Mouse (Mus musculus) CH12.LX (cell line): ENCODE results near the gene Vav2. TPM values are rescaled to one million over a fixed set of nuclear protein-coding genes. Genes with fewer than 3 reads are reported as not detected.
A peak's percentile ranks its signal among the peaks of the same experiment; 100 is the strongest.

Experiments used
- DNase-seq: peaks from one replicate; pipeline ENCODE4 v3.0.0-alpha.2; 2013; ENCODE audit errors: extremely low read depth
- H3K27ac ChIP-seq: 2 replicates; pipeline ENCODE4 v1.5.1; 2012; ENCODE audit warnings: low read depth, mild to moderate bottlenecking, control low read depth, moderate library complexity; ENCODE audit not compliant: insufficient read depth
- H3K27me3 ChIP-seq: replicated peaks from 2 replicates; pipeline ENCODE3; 2012; ENCODE audit warnings: inconsistent platforms
- H3K36me3 ChIP-seq, 2 experiments: replicated peaks in 1 of 2; 2 replicates each; pipeline versions ENCODE3 to v1.6.1; 2012; ENCODE audit warnings: inconsistent platforms in 1 of 2, low read length in 1 of 2, mild to moderate bottlenecking in 1 of 2, mixed read lengths in 1 of 2, moderate library complexity in 1 of 2; ENCODE audit not compliant: control insufficient read depth in 1 of 2, insufficient read depth in 1 of 2
- H3K4me1 ChIP-seq, 2 experiments: 2 replicates each; pipeline ENCODE4 v1.6.1; 2012; ENCODE audit warnings: inconsistent platforms in 1 of 2, moderate library complexity in 1 of 2; ENCODE audit not compliant: insufficient read depth in 2 of 2, control insufficient read depth in 1 of 2
- H3K4me2 ChIP-seq: 2 replicates; pipeline ENCODE4 v1.6.1; 2012; ENCODE audit warnings: low read depth, mild to moderate bottlenecking, control low read depth; ENCODE audit not compliant: poor library complexity, insufficient read depth, severe bottlenecking
- H3K4me3 ChIP-seq, 3 experiments: fragments of 150-350 bp in 1 of 3; sonication (generic) in 1 of 3; replicated peaks in 1 of 3; 2 replicates each; pipeline versions ENCODE3 to v1.5.1; 2011 to 2012; ENCODE audit warnings: low read depth in 2 of 3, low read length in 2 of 3, mild to moderate bottlenecking in 2 of 3, moderate library complexity in 2 of 3, control low read depth in 1 of 3, improper control_type of control experiment in 1 of 3, inconsistent platforms in 1 of 3, mixed read lengths in 1 of 3; ENCODE audit not compliant: poor library complexity in 1 of 3
- H3K79me2 ChIP-seq: replicated peaks from 2 replicates; pipeline ENCODE4 v1.6.1; 2012; ENCODE audit warnings: mild to moderate bottlenecking, moderate library complexity; ENCODE audit not compliant: control insufficient read depth, poor library complexity, insufficient read depth, severe bottlenecking; ENCODE audit errors: extremely low read depth
- H3K9ac ChIP-seq: 2 replicates; pipeline ENCODE4 v1.6.1; 2012; ENCODE audit warnings: low read depth, mild to moderate bottlenecking, control low read depth, moderate library complexity; ENCODE audit not compliant: insufficient read depth
- H3K9me3 ChIP-seq: replicated peaks from 2 replicates; pipeline ENCODE3; 2012; ENCODE audit warnings: low read length, inconsistent platforms, mixed read lengths
- BHLHE40 ChIP-seq: IDR thresholded peaks from 2 replicates; pipeline ENCODE4 v1.6.1; 2011; ENCODE audit warnings: mild to moderate bottlenecking, low read depth, low read length, improper control_type of control experiment
- CHD1 ChIP-seq: IDR thresholded peaks from 2 replicates; pipeline ENCODE4 v1.6.1; 2012; ENCODE audit warnings: low read depth, low read length, improper control_type of control experiment, inconsistent platforms
- CHD2 ChIP-seq: IDR thresholded peaks from 2 replicates; pipeline ENCODE4 v1.6.1; 2011; ENCODE audit warnings: low read length, improper control_type of control experiment
- CTCF ChIP-seq, 2 experiments: IDR thresholded peaks in 1 of 2; conservative IDR thresholded peaks in 1 of 2; 2 replicates each; pipeline ENCODE4 v1.5.1; 2011 to 2012; ENCODE audit warnings: low read depth in 2 of 2, low read length in 2 of 2, improper control_type of control experiment in 1 of 2, inconsistent platforms in 1 of 2, mild to moderate bottlenecking in 1 of 2, moderate library complexity in 1 of 2
- ETS1 ChIP-seq: conservative IDR thresholded peaks from 2 replicates; pipeline ENCODE4 v1.6.1; 2012; ENCODE audit warnings: low read depth, mild to moderate bottlenecking, inconsistent platforms, low read length, improper control_type of control experiment, moderate library complexity
- GABPA ChIP-seq: IDR thresholded peaks from 2 replicates; pipeline ENCODE4 v1.6.1; 2012; ENCODE audit warnings: low read depth, low read length, improper control_type of control experiment, inconsistent platforms; ENCODE audit not compliant: insufficient replicate concordance
- JUN ChIP-seq: IDR thresholded peaks from 2 replicates; pipeline ENCODE4 v1.6.1; 2011; ENCODE audit warnings: low read depth, mild to moderate bottlenecking, low read length, improper control_type of control experiment, moderate library complexity; ENCODE audit not compliant: insufficient read depth
- MAFK ChIP-seq: IDR thresholded peaks from 2 replicates; pipeline ENCODE4 v1.6.1; 2011; ENCODE audit warnings: low read length, improper control_type of control experiment; ENCODE audit not compliant: insufficient replicate concordance
- MAX ChIP-seq: IDR thresholded peaks from 2 replicates; pipeline ENCODE4 v1.6.1; 2011; ENCODE audit warnings: low read length, improper control_type of control experiment
- MEF2A ChIP-seq: IDR thresholded peaks from 2 replicates; pipeline ENCODE4 v1.6.1; 2014; ENCODE audit warnings: low read depth, mild to moderate bottlenecking, inconsistent platforms, low read length, improper control_type of control experiment, borderline replicate concordance
- MXI1 ChIP-seq: IDR thresholded peaks from 2 replicates; pipeline ENCODE4 v1.6.1; 2011; ENCODE audit warnings: mild to moderate bottlenecking, low read depth, low read length, improper control_type of control experiment
- MYC ChIP-seq: IDR thresholded peaks from 2 replicates; pipeline ENCODE4 v1.6.1; 2011; ENCODE audit warnings: low read depth, mild to moderate bottlenecking, improper control_type of control experiment, low read length
- NELFE ChIP-seq: IDR thresholded peaks from 2 replicates; pipeline ENCODE4 v1.6.1; 2011; ENCODE audit warnings: low read depth, low read length, improper control_type of control experiment
- NRF1 ChIP-seq: IDR thresholded peaks from 2 replicates; pipeline ENCODE4 v1.6.1; 2014; ENCODE audit warnings: low read depth, mild to moderate bottlenecking, inconsistent platforms, low read length, improper control_type of control experiment, moderate library complexity
- PAX5 ChIP-seq: IDR thresholded peaks from 2 replicates; pipeline ENCODE4 v1.6.1; 2012; ENCODE audit warnings: low read length, inconsistent platforms, mixed read lengths
- RAD21 ChIP-seq: IDR thresholded peaks from 2 replicates; pipeline ENCODE4 v1.6.1; 2011; ENCODE audit warnings: low read depth, mild to moderate bottlenecking, low read length, improper control_type of control experiment, moderate library complexity
- RCOR1 ChIP-seq: conservative IDR thresholded peaks from 2 replicates; pipeline ENCODE4 v1.6.1; 2012; ENCODE audit warnings: low read depth, mild to moderate bottlenecking, inconsistent platforms, low read length, improper control_type of control experiment
- SIN3A ChIP-seq: IDR thresholded peaks from 2 replicates; pipeline ENCODE4 v1.6.1; 2012; ENCODE audit warnings: low read length, improper control_type of control experiment, inconsistent platforms
- UBTF ChIP-seq: IDR thresholded peaks from 2 replicates; pipeline ENCODE4 v1.6.1; 2012; ENCODE audit warnings: low read depth, mild to moderate bottlenecking, inconsistent platforms, low read length, improper control_type of control experiment, moderate library complexity
- USF2 ChIP-seq: conservative IDR thresholded peaks from 2 replicates; pipeline ENCODE4 v1.6.1; 2011; ENCODE audit warnings: low read depth, low read length, improper control_type of control experiment
- ZC3H11A ChIP-seq: IDR thresholded peaks from 2 replicates; pipeline ENCODE4 v1.6.1; 2012; ENCODE audit warnings: low read depth, mild to moderate bottlenecking, inconsistent platforms, low read length, improper control_type of control experiment
- ZNF384 ChIP-seq: IDR thresholded peaks from 2 replicates; pipeline ENCODE4 v1.6.1; 2012; ENCODE audit warnings: low read depth, low read length, improper control_type of control experiment, inconsistent platforms
- dilution Hi-C: fragments of 300-500 bp; cut with MboI; formaldehyde crosslinking; loops from 2 replicates; pipeline ENCODE4 v1.14.3; 2020; ENCODE audit warnings: low sequenced_read_pairs; ENCODE audit not compliant: extremely low pct_unique_long_range_greater_than_20kb, extremely low pct_ligation_motif_present
- in situ Hi-C: fragments of 300-500 bp; cut with MboI; formaldehyde crosslinking; loops from 3 replicates; pipeline ENCODE4 v1.14.3; 2019; ENCODE audit warnings: low sequenced_read_pairs, low pct_ligation_motif_present, low pct_unique_long_range_greater_than_20kb, mixed read lengths
- polyA plus RNA-seq: library from polyadenylated mRNA; unstranded; fragments of >175 nt; gene quantifications from 2 replicates; pipeline ENCODE4 v1.2.1, GENCODE M21; 2012; ENCODE audit warnings: low read depth; ENCODE audit not compliant: insufficient read length
- total RNA-seq, 2 experiments: library from RNA; depleted of rRNA; stranded (reverse); fragments of 300-350 nt in 1 of 2; fragments of >200 nt in 1 of 2; gene quantifications; 2 replicates each; pipeline ENCODE4 v1.2.3; 2012 to 2014

The Vav2 gene
- total and polyA plus RNA-seq, 3 experiments = 31.5 to 46.8 (median 46.6) TPM

GRCm38 (mm10) chr2:27396656-27397440, 30.0 kb downstream of the Vav2 start:
- no peaks in the 10 kb centered on the region for H3K27me3 ChIP-seq
- DNase-seq = no peak
- no peak overlapping the region for H3K27ac ChIP-seq
- in situ Hi-C loops (no loop called here), dilution Hi-C loops (no loop called here)
- H3K9me3 ChIP-seq = peaks cover 17% of the 10 kb centered on the region
- peaks cover 16 to 83% of the 10 kb centered on the region in 2 experiments for H3K36me3 ChIP-seq
- no peak for TF ChIP-seq NELFE
- TF ChIP-seq NRF1 = no peak
- no peak for TF ChIP-seq GABPA
- TF ChIP-seq USF2 = no peak
- no peak for TF ChIP-seq MXI1
- TF ChIP-seq PAX5 = no peak
- no peak for TF ChIP-seq CHD1
- TF ChIP-seq ZC3H11A = no peak
- no peak for TF ChIP-seq CTCF (conservative IDR thresholded peaks at IDR 0.05 in 1 of 2, IDR thresholded peaks at IDR 0.05 in 1 of 2; ENCODE audit: low read depth in 2 of 2, low read length in 2 of 2)
- no peak for TF ChIP-seq UBTF
- TF ChIP-seq RAD21 = no peak
- TF ChIP-seq ZNF384 = no peak
- no peak for TF ChIP-seq JUN
- TF ChIP-seq MYC = no peak
- TF ChIP-seq MEF2A = no peak
- TF ChIP-seq RCOR1 = no peak
- TF ChIP-seq MAX = no peak
- TF ChIP-seq MAFK = no peak
- peaks cover 55 to 90% of the 10 kb centered on the region in 2 experiments for H3K4me1 ChIP-seq
- no peak overlapping the region for H3K4me2 ChIP-seq
- H3K9ac ChIP-seq = no peak overlapping the region
- H3K79me2 ChIP-seq = peaks cover 97% of the 10 kb centered on the region
- H3K4me3 ChIP-seq = no peak overlapping the region

DNA sequence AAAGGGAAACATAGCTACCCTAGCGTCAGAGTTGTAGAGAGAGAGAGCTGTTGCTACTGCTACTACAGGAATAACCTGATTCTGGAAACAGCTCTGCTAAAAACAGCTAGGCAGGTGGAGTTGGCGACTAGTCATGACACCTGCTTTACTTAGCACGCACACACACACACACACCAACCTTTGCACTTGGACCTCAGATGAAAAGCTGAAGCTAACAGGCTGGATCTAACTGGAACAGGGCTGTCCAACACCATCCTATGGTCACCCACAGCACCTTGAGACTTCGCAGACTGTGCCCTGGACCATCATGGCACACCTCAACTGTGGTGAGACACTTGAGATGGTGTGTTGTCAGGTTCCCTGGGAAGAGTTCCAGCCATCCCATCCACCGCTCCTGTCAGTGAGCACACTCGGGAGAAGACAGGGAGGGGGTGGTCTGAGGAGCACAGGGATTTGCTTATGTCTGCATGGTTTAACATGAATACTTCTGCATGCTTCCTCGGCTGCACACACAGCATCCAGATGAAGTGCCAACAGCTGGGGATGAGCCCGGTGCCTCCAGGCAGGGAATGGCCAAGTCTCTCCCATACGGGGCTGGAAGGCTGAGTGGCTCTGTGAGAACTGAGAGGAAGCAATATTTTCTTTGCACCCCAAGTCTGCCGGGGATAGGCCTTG, 32.5 kb downstream of the Vav2 start:
- Histone ChIP-seq H3K27me3 (no peaks in the 10 kb centered on the region), H3K4me1 (peaks cover 57 to 96% of the 10 kb centered on the region in 2 experiments), H3K4me3 (no peak overlapping the region), H3K36me3 (peaks cover 20 to 91% of the 10 kb centered on the region in 2 experiments), H3K9me3 (peaks cover 6% of the 10 kb centered on the region), H3K4me2 (no peak overlapping the region), H3K9ac (no peak overlapping the region), H3K27ac (peak overlapping the region; percentile 3; the same call in 1 of the 2 replicates), H3K79me2 (peaks cover 97% of the 10 kb centered on the region)
- no peak for DNase-seq
- in situ Hi-C loops (no loop called here), dilution Hi-C loops (no loop called here)
- TF ChIP-seq CHD2 = no peak
- no peak for TF ChIP-seq BHLHE40
- no peak for TF ChIP-seq USF2
- no peak for TF ChIP-seq SIN3A
- TF ChIP-seq ETS1 = no peak
